Mouse (Mus musculus): ENCODE results near the gene Fam216a. TPM values are rescaled to one million over a fixed set of nuclear protein-coding genes. Genes with fewer than 3 reads are reported as not detected.
"Not testable (repeated sequence)": the region's sequence is repeated elsewhere in the genome, so short reads cannot be mapped to it uniquely, and the experiment has no call there.

The Fam216a gene
- polyA plus RNA-seq, 1 experiment: 49.5 TPM

GRCm38 (mm10) chr5:122324608-122325431, 47.3 kb downstream of the Fam216a start:
- no peaks in the 10 kb centered on the region for H3K79me3 ChIP-seq (ENCODE audit: low read depth)
- H3K79me2 ChIP-seq (ENCODE audit: control insufficient read depth, insufficient read depth): no peaks in the 10 kb centered on the region
- no peak for TF ChIP-seq MYOD1 (IDR thresholded peaks at IDR 0.05; ENCODE audit: control insufficient read depth, insufficient read length, low read depth)
- no peak for TF ChIP-seq MAX (IDR thresholded peaks at IDR 0.05)
- TF ChIP-seq CEBPB (IDR thresholded peaks at IDR 0.05; ENCODE audit: low read depth): no peak
- TF ChIP-seq MYOG (IDR thresholded peaks at IDR 0.05; ENCODE audit: control insufficient read depth, extremely low read depth, insufficient read length): no peak
- TF ChIP-seq FOSL1 (IDR thresholded peaks at IDR 0.05; ENCODE audit: insufficient read depth, low read length, poor library complexity, severe bottlenecking): no peak
- peak; percentile 10 for TF ChIP-seq USF1 (IDR thresholded peaks at IDR 0.05; ENCODE audit: low read depth)
- TF ChIP-seq CTCF (IDR thresholded peaks at IDR 0.05; ENCODE audit: control insufficient read depth, insufficient read depth, insufficient read length): no peak
- peaks cover 13% of the 10 kb centered on the region for H3K36me3 ChIP-seq (ENCODE audit: control insufficient read depth, insufficient read depth)
- no peak overlapping the region for H3K4me3 ChIP-seq (ENCODE audit: insufficient read depth, poor library complexity, severe bottlenecking)
- no peak overlapping the region for H3ac ChIP-seq (ENCODE audit: control insufficient read depth, insufficient read length, low read depth)
- H3K27me3 ChIP-seq (ENCODE audit: control insufficient read depth, insufficient read depth, insufficient read length): no peaks in the 10 kb centered on the region

- Histone ChIP-seq H3K79me3 (ENCODE audit: low read depth) (no peaks in the 10 kb centered on the region), H3K79me2 (ENCODE audit: control insufficient read depth, insufficient read depth) (no peaks in the 10 kb centered on the region), H3K36me3 (ENCODE audit: control insufficient read depth, insufficient read depth) (peaks cover 13% of the 10 kb centered on the region), H3K27me3 (ENCODE audit: control insufficient read depth, insufficient read depth, insufficient read length) (no peaks in the 10 kb centered on the region), H3ac (ENCODE audit: control insufficient read depth, insufficient read length, low read depth) (no peak overlapping the region), H3K4me3 (ENCODE audit: insufficient read depth, poor library complexity, severe bottlenecking) (no peak overlapping the region)
- TF ChIP-seq CTCF (IDR thresholded peaks at IDR 0.05; ENCODE audit: control insufficient read depth, insufficient read depth, insufficient read length): no peak
- no peak for TF ChIP-seq CEBPB (IDR thresholded peaks at IDR 0.05; ENCODE audit: low read depth)
- TF ChIP-seq MAX (IDR thresholded peaks at IDR 0.05): no peak
- no peak for TF ChIP-seq USF1 (IDR thresholded peaks at IDR 0.05; ENCODE audit: low read depth)
- no peak for TF ChIP-seq FOSL1 (IDR thresholded peaks at IDR 0.05; ENCODE audit: insufficient read depth, low read length, poor library complexity, severe bottlenecking)
- no peak for TF ChIP-seq MYOG (IDR thresholded peaks at IDR 0.05; ENCODE audit: control insufficient read depth, extremely low read depth, insufficient read length)
- TF ChIP-seq MYOD1 (IDR thresholded peaks at IDR 0.05; ENCODE audit: control insufficient read depth, insufficient read length, low read depth): no peak
These were observed 48.6 kb downstream of the Fam216a start for GRCm38 (mm10) chr5:122323523-122323922.

GRCm38 (mm10) chr5:122320205-122320781, 51.9 kb downstream of the Fam216a start:
- H3K79me3 ChIP-seq (ENCODE audit: low read depth): no peaks in the 10 kb centered on the region
- H3K36me3 ChIP-seq (ENCODE audit: control insufficient read depth, insufficient read depth): peaks cover 13% of the 10 kb centered on the region
- H3ac ChIP-seq (ENCODE audit: control insufficient read depth, insufficient read length, low read depth): no peak overlapping the region
- peaks cover 13% of the 10 kb centered on the region for H3K79me2 ChIP-seq (ENCODE audit: control insufficient read depth, insufficient read depth)
- no peak overlapping the region for H3K4me3 ChIP-seq (ENCODE audit: insufficient read depth, poor library complexity, severe bottlenecking)
- TF ChIP-seq MAX (IDR thresholded peaks at IDR 0.05): no peak
- no peaks in the 10 kb centered on the region for H3K27me3 ChIP-seq (ENCODE audit: control insufficient read depth, insufficient read depth, insufficient read length)

GRCm38 (mm10) chr5:122319474-122320204, 52.5 kb downstream of the Fam216a start:
- Histone ChIP-seq H3K36me3 (ENCODE audit: control insufficient read depth, insufficient read depth) (peaks cover 13% of the 10 kb centered on the region), H3K4me3 (ENCODE audit: insufficient read depth, poor library complexity, severe bottlenecking) (no peak overlapping the region), H3K79me3 (ENCODE audit: low read depth) (no peaks in the 10 kb centered on the region)

GRCm38 (mm10) chr5:122318976-122319375, 53.2 kb downstream of the Fam216a start:
- not testable (repeated sequence) for H3ac ChIP-seq (ENCODE audit: control insufficient read depth, insufficient read length, low read depth); H3K79me3 ChIP-seq (ENCODE audit: low read depth); H3K4me3 ChIP-seq (ENCODE audit: insufficient read depth, poor library complexity, severe bottlenecking); H3K27me3 ChIP-seq (ENCODE audit: control insufficient read depth, insufficient read depth, insufficient read length)
- Histone ChIP-seq H3K79me2 (ENCODE audit: control insufficient read depth, insufficient read depth) (peaks cover 13% of the 10 kb centered on the region), H3K36me3 (ENCODE audit: control insufficient read depth, insufficient read depth) (peaks cover 13% of the 10 kb centered on the region)

More at GRCm38 (mm10) chr5:122319474-122320204, 52.5 kb downstream of the Fam216a start:
- Histone ChIP-seq H3K27me3 (ENCODE audit: control insufficient read depth, insufficient read depth, insufficient read length) (no peaks in the 10 kb centered on the region), H3K79me2 (ENCODE audit: control insufficient read depth, insufficient read depth) (peaks cover 13% of the 10 kb centered on the region), H3ac (ENCODE audit: control insufficient read depth, insufficient read length, low read depth) (no peak overlapping the region)
- TF ChIP-seq MYOD1 (IDR thresholded peaks at IDR 0.05; ENCODE audit: control insufficient read depth, insufficient read length, low read depth) (no peak), MYOG (IDR thresholded peaks at IDR 0.05; ENCODE audit: control insufficient read depth, extremely low read depth, insufficient read length) (no peak), USF1 (IDR thresholded peaks at IDR 0.05; ENCODE audit: low read depth) (no peak), FOSL1 (IDR thresholded peaks at IDR 0.05; ENCODE audit: insufficient read depth, low read length, poor library complexity, severe bottlenecking) (no peak), MAX (IDR thresholded peaks at IDR 0.05) (no peak), CTCF (IDR thresholded peaks at IDR 0.05; ENCODE audit: control insufficient read depth, insufficient read depth, insufficient read length) (no peak), CEBPB (IDR thresholded peaks at IDR 0.05; ENCODE audit: low read depth) (no peak)
